Mouse (Mus musculus) adrenal gland, adult 8-10 months (tissue): ENCODE measurements at regions not wholly inside any gene's neighbourhood (a gene's known extent, or its start where the extent isn't known, plus 50 kb on each side); places are given as distances from the start of the nearest gene placed in this dataset.
A peak's percentile ranks its signal among the peaks of the same experiment; 100 is the strongest.
"Not testable (repeated sequence)": the region's sequence is repeated elsewhere in the genome, so short reads cannot be mapped to it uniquely, and the experiment has no call there.

Experiments
- DNase-seq: peaks from one replicate; pipeline ENCODE4 v3.0.0; 2022

- DNase-seq = no peak
These were observed 694.9 kb upstream of the Map3k7 start for GRCm38 (mm10) chr4:31268825-31269495.

GRCm38 (mm10) chr4:31274131-31274530, 689.8 kb upstream of the Map3k7 start:
- no peak for DNase-seq

- no peak for DNase-seq
These were observed 673.5 kb upstream of the Map3k7 start for GRCm38 (mm10) chr4:31290301-31290975.

GRCm38 (mm10) chr4:31293752-31294151, 670.1 kb upstream of the Map3k7 start:
- no peak for DNase-seq

GRCm38 (mm10) chr4:31297848-31298247, 666.0 kb upstream of the Map3k7 start:
- DNase-seq = no peak

GRCm38 (mm10) chr4:31319269-31319668, 644.6 kb upstream of the Map3k7 start:
- DNase-seq = no peak

- no peak for DNase-seq
These were observed 643.0 kb upstream of the Map3k7 start for GRCm38 (mm10) chr4:31320734-31321507.

- peak; percentile 10 for DNase-seq
These were observed 640.1 kb upstream of the Map3k7 start for GRCm38 (mm10) chr4:31323816-31324215.

GRCm38 (mm10) chr4:31328798-31329197, 635.1 kb upstream of the Map3k7 start:
- DNase-seq = no peak

- DNase-seq = no peak
These were observed 632.8 kb upstream of the Map3k7 start for GRCm38 (mm10) chr4:31331053-31331452.

GRCm38 (mm10) chr4:31335686-31336085, 628.2 kb upstream of the Map3k7 start:
- DNase-seq = no peak

GRCm38 (mm10) chr4:31337980-31338379, 625.9 kb upstream of the Map3k7 start:
- no peak for DNase-seq

GRCm38 (mm10) chr4:31343312-31344248, 620.3 kb upstream of the Map3k7 start:
- DNase-seq = no peak

GRCm38 (mm10) chr4:31354046-31354445, 609.9 kb upstream of the Map3k7 start:
- DNase-seq = not testable (repeated sequence)

- DNase-seq = no peak
These were observed 608.9 kb upstream of the Map3k7 start for GRCm38 (mm10) chr4:31354953-31355352.

GRCm38 (mm10) chr4:31366172-31366571, 597.7 kb upstream of the Map3k7 start:
- DNase-seq = no peak

GRCm38 (mm10) chr4:31367031-31367430, 596.9 kb upstream of the Map3k7 start:
- DNase-seq = peak; percentile 38

- DNase-seq = no peak
These were observed 593.8 kb upstream of the Map3k7 start for GRCm38 (mm10) chr4:31370062-31370461.

GRCm38 (mm10) chr4:31381069-31381969, 582.6 kb upstream of the Map3k7 start:
- no peak for DNase-seq

- no peak for DNase-seq
These were observed 570.8 kb upstream of the Map3k7 start for GRCm38 (mm10) chr4:31392932-31393632.

- no peak for DNase-seq
These were observed 568.4 kb upstream of the Map3k7 start for GRCm38 (mm10) chr4:31395538-31395937.
